Mouse (Mus musculus) urinary bladder, postnatal 25 days (tissue): ENCODE measurements around the gene Cebpe.

Experiments
- DNase-seq: peaks from one replicate; pipeline ENCODE4 v3.0.0; 2022; ENCODE audit warnings: low spot score

Gene Cebpe

DNA sequence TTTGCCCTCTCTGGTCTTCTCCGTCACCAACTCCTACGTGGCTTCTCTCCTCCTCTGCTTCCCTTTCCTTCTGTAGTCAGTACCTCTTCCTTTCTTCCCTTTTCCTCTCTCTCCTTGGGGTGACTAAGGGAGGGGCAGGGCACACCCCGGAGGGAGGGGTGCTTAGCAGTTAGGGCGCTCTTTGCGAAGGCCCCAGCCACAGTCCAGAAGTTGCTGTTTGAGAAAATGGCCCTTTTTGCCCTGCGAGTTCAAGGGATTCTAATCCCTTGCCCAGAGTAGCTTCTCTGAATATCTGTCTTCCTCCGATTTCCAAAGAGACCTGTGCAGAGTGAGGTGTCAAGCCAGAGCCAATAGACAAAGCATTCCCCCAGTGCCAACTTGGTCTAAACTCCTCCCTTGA, at the start of gene Cebpe:
Gene Cebpe, minus strand, starts transcription at position 101 of the 400 bp plus-strand sequence.
- DNase-seq, result no peak

DNA sequence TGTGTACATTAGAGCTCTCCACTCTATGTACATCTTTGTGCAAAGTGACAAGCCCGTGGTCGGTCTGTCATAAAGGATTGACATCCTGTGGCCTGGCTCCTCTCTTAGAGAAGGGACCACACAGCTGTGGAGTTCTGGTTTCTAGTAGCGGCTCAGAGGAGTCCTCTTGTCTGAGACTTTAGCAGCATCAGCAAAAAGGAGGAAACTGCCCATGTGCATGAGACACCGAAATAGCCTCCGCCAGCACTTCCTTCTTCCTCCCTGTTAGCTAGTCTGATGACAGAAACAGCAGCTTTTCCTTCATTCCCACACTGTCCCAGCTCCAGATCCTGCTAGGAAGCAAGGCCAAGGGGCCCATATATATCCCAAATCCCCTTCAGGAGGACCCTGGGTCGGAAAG, 44.4 kb upstream of the Cebpe start:
- DNase-seq, result no peak

DNA sequence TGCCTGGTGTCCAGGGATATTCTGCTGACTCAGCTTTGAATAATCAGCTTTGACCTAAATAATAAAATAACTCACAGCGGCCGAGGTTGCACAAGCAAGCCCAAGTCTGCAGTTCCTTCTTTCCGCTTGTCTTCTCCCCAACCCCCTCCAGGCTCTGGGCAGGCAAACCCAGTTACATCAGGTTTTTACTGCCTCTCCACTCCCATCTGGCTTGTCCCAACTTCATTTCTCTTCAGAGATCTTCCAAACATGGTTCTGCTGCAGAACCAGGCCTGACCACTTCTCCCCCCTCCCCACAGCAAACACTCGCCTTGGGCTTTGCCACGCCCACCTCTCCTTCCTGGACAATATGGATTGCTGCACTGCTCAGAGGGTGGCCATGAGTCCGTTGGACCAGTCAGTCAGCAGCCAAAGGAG, 42.6 kb upstream of the Cebpe start:
- DNase-seq, result peak; percentile 36

DNA sequence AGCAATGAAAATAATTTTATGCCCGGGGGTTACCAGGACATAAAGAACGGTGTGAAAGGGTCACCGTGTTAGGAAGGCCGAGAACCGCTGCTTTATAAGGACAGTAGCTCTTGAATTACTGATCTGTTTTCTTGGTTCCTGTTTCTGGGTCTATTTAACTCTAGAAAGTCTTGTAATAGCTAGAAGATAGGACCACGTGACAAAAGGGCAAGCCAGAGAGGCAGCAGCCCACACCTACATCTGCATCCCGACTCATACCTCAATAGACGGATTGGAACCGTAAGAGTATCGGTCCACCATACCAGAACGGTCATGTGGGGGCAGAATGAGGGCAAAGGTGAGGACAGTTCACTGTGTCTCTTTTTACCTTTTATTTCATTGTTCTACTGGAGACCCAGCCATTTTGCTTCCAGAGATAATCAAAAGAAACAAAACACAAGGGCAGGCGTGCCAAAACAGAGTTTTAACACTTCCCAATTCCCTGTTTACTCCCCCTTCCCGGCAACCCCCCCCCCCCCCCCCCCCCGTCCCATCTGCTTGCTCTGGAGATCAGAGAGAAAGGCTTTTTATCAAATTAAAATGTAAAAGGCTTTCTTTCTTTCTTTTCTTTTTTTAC, 42.1 kb upstream of the Cebpe start:
- no peak for DNase-seq

DNA sequence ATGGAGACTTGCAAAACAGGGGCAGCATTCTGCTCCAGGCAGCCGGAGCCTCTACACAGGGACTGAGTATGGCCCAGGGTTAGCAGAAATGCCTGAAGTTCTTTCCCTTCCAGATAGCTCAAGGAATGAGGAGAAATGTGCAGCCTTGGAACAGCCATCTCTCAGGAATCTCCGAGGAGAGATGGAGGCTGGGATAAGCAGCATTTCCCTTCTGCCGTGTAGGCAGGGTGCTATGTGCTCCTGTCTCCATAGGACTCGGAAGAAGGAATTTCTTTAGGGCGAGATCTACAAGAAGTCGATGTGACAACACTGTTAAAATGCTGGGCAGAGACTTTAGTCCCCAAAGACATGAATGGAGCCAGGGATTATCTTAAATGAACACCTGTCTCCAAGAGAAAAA, 41.0 kb upstream of the Cebpe start:
- no peak for DNase-seq

DNA sequence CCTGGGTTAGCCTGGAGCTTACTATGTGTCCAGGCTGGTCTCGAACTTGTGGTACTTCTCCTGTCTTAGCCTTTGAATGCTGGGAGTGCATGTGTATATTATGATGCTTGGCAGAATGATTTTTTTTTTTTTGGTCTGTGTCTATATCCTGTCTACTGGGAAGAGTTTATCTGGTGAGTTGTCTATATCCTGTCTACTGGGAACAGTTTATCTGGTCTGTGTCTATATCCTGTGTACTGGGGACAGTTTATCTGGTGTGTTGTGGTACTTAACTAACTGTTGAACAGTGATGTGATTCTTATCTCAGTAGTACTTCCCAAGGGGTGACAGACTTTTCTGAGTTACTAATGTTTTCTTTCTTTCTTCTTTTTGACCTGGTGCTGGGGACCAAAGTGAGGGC, 39.8 kb upstream of the Cebpe start:
- no peak for DNase-seq

DNA sequence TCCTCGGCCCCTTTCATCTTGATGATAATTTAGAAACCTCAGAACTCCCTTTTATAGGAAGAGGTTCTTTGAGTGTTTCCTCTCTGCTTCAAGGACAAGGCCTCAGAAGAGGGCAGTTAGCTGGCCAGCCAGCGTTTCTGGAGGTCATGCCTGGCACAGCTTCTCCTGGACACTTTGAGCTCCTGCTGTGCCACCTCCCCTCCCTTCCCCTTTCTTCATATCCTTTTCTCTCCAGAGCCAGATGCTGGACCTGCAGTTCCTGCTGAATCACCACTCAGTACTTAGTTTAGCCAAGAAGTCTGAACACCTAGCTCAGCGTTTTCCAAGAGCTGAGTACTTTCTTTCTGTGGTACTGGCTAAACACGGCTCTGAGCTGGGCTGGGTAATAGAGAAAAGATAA, 37.3 kb upstream of the Cebpe start:
- DNase-seq, result no peak

DNA sequence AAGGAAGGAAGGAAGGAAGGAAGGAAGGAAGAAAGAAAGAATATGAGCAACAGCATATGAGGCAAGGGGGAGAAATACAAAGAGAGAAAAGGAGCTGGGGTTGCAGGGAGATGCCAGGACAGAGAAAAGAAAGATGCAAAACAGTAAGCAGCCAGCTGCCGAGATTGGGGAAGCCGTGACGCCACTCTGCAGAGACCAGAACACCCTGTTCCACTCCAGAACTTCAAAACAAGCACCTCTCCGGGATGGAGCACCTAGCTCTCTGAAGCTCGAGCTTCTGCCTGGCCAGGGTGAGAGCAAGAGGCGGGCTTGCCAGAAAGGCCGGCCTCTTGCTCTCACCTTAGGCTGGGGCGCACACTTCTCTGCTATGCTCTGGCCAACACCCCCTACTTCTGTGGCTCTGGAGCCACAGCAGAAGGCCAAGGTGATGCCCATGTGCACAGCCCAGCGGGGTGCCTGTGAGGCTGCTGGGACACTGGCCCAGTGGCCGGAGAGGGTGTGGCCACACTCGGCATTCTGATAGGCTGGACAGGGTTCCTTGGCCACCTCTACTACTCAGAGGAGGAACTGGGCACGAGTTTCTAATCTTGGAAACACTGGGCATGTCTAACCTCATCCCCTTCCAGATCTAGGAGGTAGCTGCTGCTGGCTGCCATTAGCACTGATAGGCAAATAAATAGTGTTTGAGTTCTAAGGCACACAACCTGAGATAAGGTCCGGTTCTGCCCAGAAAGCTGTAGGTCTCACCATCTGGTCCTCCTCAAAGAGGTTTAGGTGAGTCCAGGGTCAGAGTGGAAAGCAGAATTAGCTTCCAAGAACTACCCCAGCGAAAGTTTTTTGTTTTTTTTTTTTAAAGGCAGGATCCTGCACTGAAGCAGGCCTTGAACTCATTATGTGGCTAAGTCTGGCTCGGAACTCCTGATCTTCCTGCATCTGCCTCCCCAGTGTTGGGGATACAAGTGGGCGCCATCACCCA, 36.3 kb upstream of the Cebpe start:
- DNase-seq, result no peak

DNA sequence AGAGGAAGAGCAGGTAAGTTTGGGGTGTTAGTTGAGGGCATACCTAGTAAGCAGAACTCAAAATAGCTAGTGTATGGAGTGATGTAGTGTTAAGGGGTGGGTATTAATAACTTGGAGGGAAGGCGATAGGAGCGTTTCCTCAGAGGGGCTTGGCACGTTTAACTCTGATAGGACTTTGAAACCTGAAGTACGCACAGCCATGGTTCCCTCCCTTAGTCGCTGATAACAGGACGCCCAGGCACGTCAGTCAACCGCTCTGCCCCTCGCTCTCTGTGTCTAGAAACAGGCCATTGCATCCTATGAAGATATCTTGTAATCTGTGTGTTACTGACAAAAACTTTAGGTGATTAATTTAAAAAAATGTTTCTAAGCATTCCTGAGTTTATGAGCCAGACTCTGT, 34.1 kb upstream of the Cebpe start:
- no peak for DNase-seq

DNA sequence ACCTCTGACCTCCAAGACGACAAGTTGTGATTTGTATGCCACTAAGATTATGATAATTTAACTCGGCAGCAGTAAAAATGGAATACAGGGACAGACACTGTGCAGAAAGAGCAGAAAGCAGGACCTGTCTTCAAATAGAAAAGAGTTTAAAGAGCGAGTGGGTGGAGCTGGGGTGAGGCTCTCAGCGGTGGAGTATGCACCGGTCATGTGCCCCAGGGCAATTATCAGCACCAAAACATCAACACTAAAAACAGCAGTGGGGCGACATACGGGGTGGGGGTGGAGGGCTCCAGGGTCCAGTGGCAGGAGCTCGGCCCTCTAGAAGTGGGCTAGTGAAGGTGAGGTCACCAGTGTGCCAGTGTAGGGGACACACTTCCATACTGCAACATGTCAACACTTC, 32.5 kb upstream of the Cebpe start:
- no peak for DNase-seq

DNA sequence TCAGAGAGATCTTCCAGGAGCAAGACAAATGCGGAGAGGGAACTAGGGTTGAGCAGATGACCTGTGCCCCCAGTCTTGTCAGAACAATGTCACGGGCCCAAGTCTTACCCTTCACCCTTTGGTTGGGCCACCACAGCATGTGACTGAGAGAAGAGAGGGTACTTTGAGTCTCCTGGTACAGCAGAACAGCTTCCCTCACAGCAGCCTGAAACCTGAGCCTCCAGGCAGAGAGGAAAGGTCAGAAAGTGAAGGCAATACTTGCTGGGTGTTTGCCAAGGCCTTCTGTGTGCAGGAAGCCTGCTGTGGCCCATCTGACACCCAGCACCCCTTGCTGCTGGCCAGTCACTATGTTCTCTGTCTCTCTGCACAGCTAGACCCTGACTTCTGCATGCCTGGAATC, 30.4 kb upstream of the Cebpe start:
- no peak for DNase-seq

DNA sequence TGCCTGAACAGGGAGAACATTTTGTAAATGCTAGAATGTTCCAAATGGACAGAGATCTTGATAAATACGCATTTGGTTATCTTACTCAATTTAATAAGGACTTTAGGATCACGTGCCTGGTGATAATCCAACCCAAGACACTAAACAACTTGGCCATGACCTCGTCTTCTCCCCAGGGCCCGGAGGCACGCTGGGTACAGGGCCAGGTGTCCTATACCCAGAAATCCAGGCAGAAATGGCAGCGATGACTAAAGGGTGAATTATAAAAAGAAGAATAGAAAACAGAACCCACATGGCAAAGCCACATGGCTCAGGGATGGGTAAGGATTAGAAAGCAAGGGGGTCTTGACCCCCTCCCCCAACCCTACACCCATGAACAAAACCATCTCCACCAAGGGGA, 29.7 kb upstream of the Cebpe start:
- DNase-seq, result no peak

DNA sequence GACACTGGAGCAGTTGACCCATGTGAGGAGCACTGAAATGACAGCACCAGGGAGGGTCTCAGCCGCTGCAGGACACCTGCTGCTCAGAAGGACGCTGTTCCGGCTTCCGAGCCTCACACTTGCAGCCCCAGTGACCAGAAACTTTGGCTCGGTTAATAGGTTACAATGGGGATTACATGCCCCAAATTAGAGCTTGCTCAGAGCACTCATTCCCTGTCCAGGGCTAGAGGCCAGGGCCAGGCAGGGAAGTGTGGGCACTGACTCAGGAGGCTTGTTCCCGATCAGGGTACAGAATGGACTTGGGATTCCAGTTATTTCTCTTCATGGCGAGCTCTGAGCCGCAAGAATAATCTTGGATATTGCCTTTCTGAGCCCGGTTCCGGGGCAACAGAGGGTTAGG, 25.7 kb upstream of the Cebpe start:
- DNase-seq, result no peak

DNA sequence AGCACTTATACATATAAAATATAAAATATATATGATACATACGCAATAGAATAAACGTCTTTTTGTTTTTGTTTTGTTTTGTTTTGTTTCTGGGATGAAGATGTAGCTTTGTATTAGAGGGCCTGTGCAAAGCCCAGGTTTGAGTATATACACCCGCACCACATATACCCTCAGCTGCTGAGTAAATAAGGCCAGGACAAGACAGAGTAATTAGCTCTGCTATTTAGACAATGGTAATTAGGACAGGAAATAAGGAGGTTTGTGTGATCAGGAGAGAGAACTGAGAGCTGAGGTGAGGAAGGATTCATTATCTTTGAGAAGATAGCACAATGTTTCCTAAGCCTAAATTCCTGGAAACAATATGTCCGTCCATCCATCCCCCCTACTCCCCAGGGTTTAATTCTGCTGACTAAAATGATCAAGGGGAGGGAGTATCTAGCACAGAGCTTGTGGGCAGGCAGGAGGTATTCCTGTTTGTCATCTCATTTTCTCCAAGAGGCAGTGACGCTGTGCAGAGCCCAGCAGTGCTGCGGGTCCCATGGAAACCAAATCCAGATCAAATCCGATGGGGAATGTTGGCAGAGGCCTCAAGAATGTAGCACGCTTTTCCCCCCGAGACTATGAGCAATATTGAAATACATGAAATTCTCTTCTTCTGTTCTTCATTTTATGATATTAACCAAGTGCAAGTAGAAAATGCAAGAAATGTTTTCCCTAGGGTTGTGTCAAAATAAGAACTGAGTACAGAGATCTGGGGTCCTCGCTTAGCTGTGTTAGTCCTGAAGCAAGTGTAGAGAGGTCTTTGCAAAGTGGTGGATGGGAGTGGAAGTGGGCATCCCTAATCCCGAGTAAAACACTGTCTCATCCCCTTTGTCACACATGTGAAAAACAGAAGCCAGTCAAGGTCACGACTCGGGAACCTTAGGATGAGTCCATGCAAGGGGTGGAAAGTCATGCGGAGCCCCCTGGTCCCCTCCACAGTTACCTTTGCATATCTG, 24.9 kb upstream of the Cebpe start:
- no peak for DNase-seq

DNA sequence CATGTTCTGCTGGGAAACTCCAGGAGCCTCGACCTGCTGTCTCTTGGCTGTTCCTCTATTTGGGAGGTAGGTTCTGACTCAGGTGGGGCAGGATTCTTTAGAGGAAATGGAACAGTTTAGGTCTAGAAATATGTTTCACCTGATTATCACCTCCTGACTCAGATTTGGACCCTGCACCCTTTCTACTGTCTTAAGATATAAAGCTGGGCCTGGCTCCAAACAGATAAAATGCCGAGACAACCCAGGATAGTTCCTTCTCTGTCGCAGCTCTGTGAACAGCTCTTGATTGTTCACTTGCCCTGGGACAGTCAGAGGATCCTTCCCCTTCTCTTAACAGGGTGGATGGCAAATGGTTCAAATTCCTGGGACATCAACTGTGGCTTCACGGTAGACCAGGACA, 23.2 kb upstream of the Cebpe start:
- DNase-seq, result no peak

DNA sequence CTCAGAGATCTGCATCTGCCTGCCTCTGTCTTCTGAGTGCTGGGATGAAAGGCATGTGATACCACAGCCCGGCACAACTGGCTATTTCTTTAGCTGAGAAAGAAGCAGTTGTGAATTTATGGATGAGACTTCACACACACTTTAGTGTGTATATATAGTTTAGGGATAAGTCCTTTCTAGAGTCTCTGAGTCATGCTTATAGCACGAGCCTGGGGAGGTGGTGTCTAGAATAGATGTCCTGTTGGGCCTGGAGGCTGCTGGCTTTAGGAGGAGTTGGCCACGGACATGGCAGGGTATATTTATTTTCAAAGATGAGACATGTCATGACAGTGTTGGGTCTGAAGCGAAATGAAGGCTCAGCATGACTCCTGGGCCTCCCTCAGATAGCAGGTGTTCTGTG, 22.0 kb upstream of the Cebpe start:
- DNase-seq, result no peak

DNA sequence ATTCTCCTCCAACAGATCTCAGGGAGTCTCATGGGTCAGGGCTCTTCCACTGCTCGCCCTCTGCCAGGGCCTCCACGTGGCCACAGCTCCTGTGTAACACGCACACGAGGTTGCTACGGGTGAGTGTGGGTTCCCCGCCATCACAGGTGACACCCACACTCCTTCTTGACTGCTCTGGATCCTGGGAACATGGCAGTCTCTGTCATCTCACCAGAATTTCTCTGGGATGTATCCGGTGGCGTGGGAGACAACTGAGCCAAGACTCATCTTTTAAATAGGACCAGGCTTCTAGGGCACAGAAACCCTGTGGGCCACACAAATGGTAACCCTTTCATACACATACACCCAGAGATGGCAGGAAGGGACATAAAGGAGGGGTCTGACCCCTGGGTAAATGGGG, 20.2 kb upstream of the Cebpe start:
- no peak for DNase-seq

DNA sequence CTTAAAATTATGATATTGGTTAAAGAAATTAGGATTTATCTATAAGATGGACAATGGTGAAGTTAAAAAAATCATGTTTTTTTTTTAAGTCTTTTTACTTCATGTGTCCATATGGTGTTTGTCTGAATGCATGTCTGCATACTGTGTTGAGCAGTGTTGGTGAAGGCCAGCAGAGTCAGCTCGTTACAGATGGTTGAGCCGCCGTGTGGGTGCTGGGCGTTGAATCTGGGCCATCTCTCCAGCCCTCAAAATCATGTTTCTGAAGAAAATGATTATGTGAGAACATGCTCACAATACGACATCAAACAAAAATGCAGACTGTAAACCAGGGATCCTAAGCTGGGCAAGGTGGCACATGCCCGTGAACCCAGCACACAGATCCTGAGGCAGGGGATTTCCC, 18.3 kb upstream of the Cebpe start:
- no peak for DNase-seq

DNA sequence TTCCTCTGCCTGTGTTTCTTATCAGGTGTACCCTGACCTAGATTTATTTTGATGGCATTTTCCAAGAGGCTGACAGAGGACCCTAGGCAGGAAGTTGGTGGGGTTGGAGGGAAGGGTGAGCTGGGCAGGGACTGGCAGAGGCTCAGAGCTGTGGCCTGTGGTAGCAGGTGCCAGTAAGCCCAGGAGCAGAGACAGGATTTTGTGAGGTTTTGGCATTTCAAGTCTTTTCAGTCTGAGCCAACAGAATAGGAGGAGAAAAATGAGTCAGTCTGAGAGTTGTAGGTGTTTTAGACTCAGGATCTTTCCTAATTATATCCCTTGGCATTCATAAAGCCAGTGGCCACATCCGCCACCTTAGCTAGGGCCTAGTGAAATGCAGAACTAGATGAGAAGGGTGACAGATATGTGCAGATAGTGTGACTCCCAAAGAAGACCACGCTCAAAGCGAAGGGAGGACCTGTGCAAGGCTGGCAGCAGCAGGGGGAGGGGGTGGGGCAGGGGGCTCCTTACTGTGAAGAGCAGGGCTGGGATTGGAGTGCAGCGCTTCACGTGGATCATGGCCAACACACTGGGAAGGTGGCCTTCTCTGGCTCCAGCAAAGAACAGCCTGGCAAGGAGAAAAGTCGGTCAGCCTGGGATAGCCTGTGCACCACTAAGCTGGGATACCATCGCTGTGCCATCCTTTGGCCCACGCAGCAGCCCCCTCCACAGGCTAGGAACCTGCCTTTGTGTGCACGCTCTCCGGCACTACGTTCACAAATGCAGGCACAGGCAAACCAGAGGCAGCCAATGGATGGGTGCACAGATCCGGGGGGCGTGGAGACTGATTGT, 17.1 kb upstream of the Cebpe start:
- no peak for DNase-seq

DNA sequence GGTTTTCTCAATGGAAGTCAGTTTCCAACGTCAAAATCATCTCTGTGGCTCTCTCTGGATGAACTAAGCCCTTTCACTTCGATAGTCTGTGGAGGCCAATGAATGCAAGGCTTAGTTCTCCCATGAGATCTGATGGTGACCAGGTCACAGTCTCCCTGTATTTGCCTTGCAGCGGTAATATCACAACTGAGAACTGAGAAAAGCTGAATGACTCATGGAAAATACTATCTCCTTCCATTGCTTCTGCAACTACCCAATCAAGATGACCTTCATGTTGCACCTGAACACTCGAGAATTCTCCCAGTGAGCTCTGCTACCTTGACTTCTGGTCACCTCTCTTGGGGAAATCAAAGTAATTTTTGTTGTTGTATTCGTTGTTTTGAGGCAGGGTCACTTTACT, 15.6 kb upstream of the Cebpe start:
- DNase-seq, result no peak

DNA sequence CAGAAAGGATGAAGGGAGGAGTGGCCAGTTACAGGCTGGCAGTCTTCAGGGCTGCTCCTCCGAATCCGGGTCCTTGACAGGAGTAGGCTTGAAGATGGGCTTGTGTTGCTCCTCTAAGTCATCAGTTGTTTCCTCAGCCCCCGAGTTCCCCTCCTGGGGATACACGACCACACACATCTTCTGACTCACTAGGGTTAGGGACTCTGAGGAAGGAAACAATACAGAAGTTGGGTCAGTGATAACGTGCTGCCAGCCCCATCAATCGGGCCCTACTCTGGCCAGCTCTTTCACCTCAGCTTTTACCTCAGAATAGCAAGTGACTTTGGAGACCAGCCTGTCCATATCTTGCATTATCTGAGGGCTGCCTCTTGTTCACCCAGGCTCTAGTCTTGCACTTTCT, 12.1 kb upstream of the Cebpe start:
- no peak for DNase-seq

DNA sequence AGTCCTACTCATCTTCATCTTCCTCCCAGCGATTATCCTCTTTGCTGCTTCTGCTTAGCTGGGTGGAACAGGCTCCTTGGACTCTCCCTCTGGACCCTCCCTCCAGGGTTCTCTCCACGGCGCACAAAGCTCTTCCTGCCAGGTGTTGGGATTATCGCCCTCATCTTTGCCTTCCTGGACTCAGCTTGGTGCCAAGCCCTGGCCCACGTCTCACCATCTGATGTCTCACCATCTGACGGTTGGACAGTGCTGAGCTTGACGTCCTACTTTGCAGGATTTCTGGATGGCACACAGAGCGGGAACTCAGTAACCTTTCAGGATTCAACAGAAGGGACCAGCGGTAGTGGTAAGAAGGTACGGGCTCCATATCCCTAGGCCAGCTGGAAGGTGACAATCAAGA, 9.7 kb upstream of the Cebpe start:
- DNase-seq, result no peak
